Mouse (Mus musculus): ENCODE measurements around the gene Gck. TPM values are rescaled to one million over a fixed set of nuclear protein-coding genes. Genes with fewer than 3 reads are reported as not detected.
"Not testable (repeated sequence)": the region's sequence is repeated elsewhere in the genome, so short reads cannot be mapped to it uniquely, and the experiment has no call there.

The Gck gene
- polyA plus RNA-seq, 1 experiment from 2014 or later, result 1.7 TPM

GRCm38 (mm10) chr11:5892810-5893368 lies 57.0 kb downstream of the Gck start:
- no peak for ATAC-seq (ENCODE audit: low FRiP score, low TSS enrichment)
- 54% methylated on average over 4 of the region's 4 CpGs for WGBS
- Histone ChIP-seq H3K4me2 (replicated peaks; ENCODE audit: low read depth, low read length) (no peak overlapping the region), H3K27me3 (ENCODE audit: insufficient read depth, low read length) (no peaks in the 10 kb centered on the region), H3K9me3 (ENCODE audit: low read length) (no peaks in the 10 kb centered on the region), H3K36me3 (ENCODE audit: insufficient read depth, low read length) (no peaks in the 10 kb centered on the region), H3K9ac (replicated peaks; ENCODE audit: low read length) (no peak overlapping the region), H3K27ac (ENCODE audit: low read length) (peak overlapping the region; percentile 69), H3K4me3 (ENCODE audit: low read length) (no peak overlapping the region), H3K4me1 (ENCODE audit: insufficient read depth, low read length) (peaks cover 47% of the 10 kb centered on the region)

GRCm38 (mm10) chr11:5892151-5892591 lies 57.7 kb downstream of the Gck start:
- Histone ChIP-seq H3K36me3 (ENCODE audit: insufficient read depth, low read length) (no peaks in the 10 kb centered on the region), H3K27ac (ENCODE audit: low read length) (peak overlapping the region; percentile 69), H3K9ac (replicated peaks; ENCODE audit: low read length) (no peak overlapping the region), H3K4me1 (ENCODE audit: insufficient read depth, low read length) (peaks cover 39% of the 10 kb centered on the region), H3K9me3 (ENCODE audit: low read length) (no peaks in the 10 kb centered on the region), H3K27me3 (ENCODE audit: insufficient read depth, low read length) (no peaks in the 10 kb centered on the region), H3K4me2 (replicated peaks; ENCODE audit: low read depth, low read length) (no peak overlapping the region), H3K4me3 (ENCODE audit: low read length) (no peak overlapping the region)
- WGBS, result 17% methylated on average over 8 of the region's 8 CpGs
- peak; percentile 91 for ATAC-seq (ENCODE audit: low FRiP score, low TSS enrichment)

- WGBS, result 71% methylated on average over 5 of the region's 5 CpGs
- not testable (repeated sequence) for H3K36me3 ChIP-seq (ENCODE audit: insufficient read depth, low read length); H3K27ac ChIP-seq (ENCODE audit: low read length); H3K27me3 ChIP-seq (ENCODE audit: insufficient read depth, low read length); H3K4me2 ChIP-seq (replicated peaks; ENCODE audit: low read depth, low read length); ATAC-seq (ENCODE audit: low FRiP score, low TSS enrichment); H3K9ac ChIP-seq (replicated peaks; ENCODE audit: low read length); H3K4me3 ChIP-seq (ENCODE audit: low read length); H3K9me3 ChIP-seq (ENCODE audit: low read length)
- H3K4me1 ChIP-seq (ENCODE audit: insufficient read depth, low read length), result peaks cover 26% of the 10 kb centered on the region
Measured at GRCm38 (mm10) chr11:5888563-5888962, 61.3 kb downstream of the Gck start.

GRCm38 (mm10) chr11:5887250-5887649 lies 62.6 kb downstream of the Gck start:
- 77% methylated on average over 5 of the region's 5 CpGs for WGBS
- Histone ChIP-seq H3K27ac (ENCODE audit: low read length) (no peak overlapping the region), H3K4me3 (ENCODE audit: low read length) (no peak overlapping the region), H3K9ac (replicated peaks; ENCODE audit: low read length) (no peak overlapping the region), H3K4me2 (replicated peaks; ENCODE audit: low read depth, low read length) (no peak overlapping the region), H3K27me3 (ENCODE audit: insufficient read depth, low read length) (no peaks in the 10 kb centered on the region), H3K9me3 (ENCODE audit: low read length) (no peaks in the 10 kb centered on the region), H3K36me3 (ENCODE audit: insufficient read depth, low read length) (no peaks in the 10 kb centered on the region), H3K4me1 (ENCODE audit: insufficient read depth, low read length) (peaks cover 14% of the 10 kb centered on the region)
- no peak for ATAC-seq (ENCODE audit: low FRiP score, low TSS enrichment)

- Histone ChIP-seq H3K36me3 (ENCODE audit: insufficient read depth, low read length) (no peaks in the 10 kb centered on the region), H3K4me1 (ENCODE audit: insufficient read depth, low read length) (peaks cover 3% of the 10 kb centered on the region; the same call in 1 of the 2 replicates), H3K27ac (ENCODE audit: low read length) (no peak overlapping the region), H3K4me2 (replicated peaks; ENCODE audit: low read depth, low read length) (no peak overlapping the region), H3K4me3 (ENCODE audit: low read length) (no peak overlapping the region), H3K9ac (replicated peaks; ENCODE audit: low read length) (no peak overlapping the region), H3K9me3 (ENCODE audit: low read length) (no peaks in the 10 kb centered on the region), H3K27me3 (ENCODE audit: insufficient read depth, low read length) (no peaks in the 10 kb centered on the region)
- 16% methylated on average over 9 of the region's 9 CpGs for WGBS
- ATAC-seq (ENCODE audit: low FRiP score, low TSS enrichment), result peak; percentile 40; the same call in 1 of the 2 replicates
Measured at GRCm38 (mm10) chr11:5886187-5886586, 63.7 kb downstream of the Gck start.

GRCm38 (mm10) chr11:5882518-5882917 lies 67.4 kb downstream of the Gck start:
- H3K4me1 ChIP-seq (ENCODE audit: insufficient read depth, low read length), result peaks cover 8% of the 10 kb centered on the region; the same call in 1 of the 2 replicates
- 68% methylated on average over 8 of the region's 8 CpGs for WGBS
- ATAC-seq (ENCODE audit: low FRiP score, low TSS enrichment), result no peak
- no peak overlapping the region for H3K9ac ChIP-seq (replicated peaks; ENCODE audit: low read length)
- no peaks in the 10 kb centered on the region for H3K36me3 ChIP-seq (ENCODE audit: insufficient read depth, low read length)
- no peaks in the 10 kb centered on the region for H3K27me3 ChIP-seq (ENCODE audit: insufficient read depth, low read length)
- H3K4me3 ChIP-seq (ENCODE audit: low read length), result no peak overlapping the region
- H3K4me2 ChIP-seq (replicated peaks; ENCODE audit: low read depth, low read length), result no peak overlapping the region
- H3K27ac ChIP-seq (ENCODE audit: low read length), result no peak overlapping the region
- H3K9me3 ChIP-seq (ENCODE audit: low read length), result 0 out of 2 replicates have a peak, but pooled peaks cover 3% of the 10 kb centered on the region

GRCm38 (mm10) chr11:5879905-5880304 lies 70.0 kb downstream of the Gck start:
- Histone ChIP-seq H3K4me3 (ENCODE audit: low read length) (no peak overlapping the region), H3K36me3 (ENCODE audit: insufficient read depth, low read length) (peaks cover 7% of the 10 kb centered on the region; the same call in 1 of the 2 replicates), H3K9me3 (ENCODE audit: low read length) (0 out of 2 replicates have a peak, but pooled peaks cover 3% of the 10 kb centered on the region), H3K9ac (replicated peaks; ENCODE audit: low read length) (no peak overlapping the region), H3K27ac (ENCODE audit: low read length) (no peak overlapping the region), H3K27me3 (ENCODE audit: insufficient read depth, low read length) (no peaks in the 10 kb centered on the region), H3K4me2 (replicated peaks; ENCODE audit: low read depth, low read length) (no peak overlapping the region), H3K4me1 (ENCODE audit: insufficient read depth, low read length) (peaks cover 21% of the 10 kb centered on the region)
- no peak for ATAC-seq (ENCODE audit: low FRiP score, low TSS enrichment)
- WGBS, result 71% methylated on average over 5 of the region's 5 CpGs

GRCm38 (mm10) chr11:5878661-5879060 lies 71.2 kb downstream of the Gck start:
- peak overlapping the region; percentile 65 for H3K4me2 ChIP-seq (replicated peaks; ENCODE audit: low read depth, low read length)
- peak overlapping the region; percentile 69 for H3K4me3 ChIP-seq (ENCODE audit: low read length)
- WGBS, result 27% methylated on average over 8 of the region's 8 CpGs
- peak overlapping the region; percentile 90 for H3K27ac ChIP-seq (ENCODE audit: low read length)
- H3K9me3 ChIP-seq (ENCODE audit: low read length), result 0 out of 2 replicates have a peak, but pooled peaks cover 3% of the 10 kb centered on the region
- H3K36me3 ChIP-seq (ENCODE audit: insufficient read depth, low read length), result peaks cover 19% of the 10 kb centered on the region
- peaks cover 21% of the 10 kb centered on the region for H3K4me1 ChIP-seq (ENCODE audit: insufficient read depth, low read length)
- H3K27me3 ChIP-seq (ENCODE audit: insufficient read depth, low read length), result no peaks in the 10 kb centered on the region
- peak overlapping the region; percentile 71 for H3K9ac ChIP-seq (replicated peaks; ENCODE audit: low read length)
- ATAC-seq (ENCODE audit: low FRiP score, low TSS enrichment), result no peak

GRCm38 (mm10) chr11:5877921-5878526 lies 71.9 kb downstream of the Gck start, which contains the start of gene Pold2:
Gene Pold2, minus strand, starts transcription at chr11:5878292.
- Histone ChIP-seq H3K9me3 (ENCODE audit: low read length) (0 out of 2 replicates have a peak, but pooled peaks cover 3% of the 10 kb centered on the region), H3K4me1 (ENCODE audit: insufficient read depth, low read length) (peaks cover 21% of the 10 kb centered on the region), H3K36me3 (ENCODE audit: insufficient read depth, low read length) (peaks cover 25% of the 10 kb centered on the region), H3K4me3 (ENCODE audit: low read length) (peak within 1 kb of the TSS; percentile 69), H3K27ac (ENCODE audit: low read length) (peak within 1 kb of the TSS; percentile 90), H3K4me2 (replicated peaks; ENCODE audit: low read depth, low read length) (peak within 1 kb of the TSS; percentile 65), H3K9ac (replicated peaks; ENCODE audit: low read length) (peak within 1 kb of the TSS; percentile 73), H3K27me3 (ENCODE audit: insufficient read depth, low read length) (no peaks in the 10 kb centered on the region)
- under 1% methylated on average over 43 of the region's 52 CpGs for WGBS
- peak; percentile 99 for ATAC-seq (ENCODE audit: low FRiP score, low TSS enrichment)

GRCm38 (mm10) chr11:5877421-5877820 lies 72.5 kb downstream of the Gck start:
- Histone ChIP-seq H3K4me2 (replicated peaks; ENCODE audit: low read depth, low read length) (peak overlapping the region; percentile 65), H3K36me3 (ENCODE audit: insufficient read depth, low read length) (peaks cover 31% of the 10 kb centered on the region), H3K4me1 (ENCODE audit: insufficient read depth, low read length) (peaks cover 21% of the 10 kb centered on the region), H3K27ac (ENCODE audit: low read length) (peak overlapping the region; percentile 31; the same call in 1 of the 2 replicates), H3K9ac (replicated peaks; ENCODE audit: low read length) (peak overlapping the region; percentile 73), H3K4me3 (ENCODE audit: low read length) (peak overlapping the region; percentile 69), H3K9me3 (ENCODE audit: low read length) (0 out of 2 replicates have a peak, but pooled peaks cover 3% of the 10 kb centered on the region), H3K27me3 (ENCODE audit: insufficient read depth, low read length) (no peaks in the 10 kb centered on the region)
- 4% methylated on average over 5 of the region's 5 CpGs for WGBS
- no peak for ATAC-seq (ENCODE audit: low FRiP score, low TSS enrichment)

Measured in kidney, embryonic 16.5 days (tissue).